Mouse (Mus musculus) layer of hippocampus, adult 9-10 months (tissue): Measurements from ENCODE around the gene Gdpgp1.

Source experiments
- DNase-seq: peaks from one replicate; pipeline ENCODE4 v3.0.0; 2022; ENCODE audit warnings: low spot score

The Gdpgp1 gene

DNA sequence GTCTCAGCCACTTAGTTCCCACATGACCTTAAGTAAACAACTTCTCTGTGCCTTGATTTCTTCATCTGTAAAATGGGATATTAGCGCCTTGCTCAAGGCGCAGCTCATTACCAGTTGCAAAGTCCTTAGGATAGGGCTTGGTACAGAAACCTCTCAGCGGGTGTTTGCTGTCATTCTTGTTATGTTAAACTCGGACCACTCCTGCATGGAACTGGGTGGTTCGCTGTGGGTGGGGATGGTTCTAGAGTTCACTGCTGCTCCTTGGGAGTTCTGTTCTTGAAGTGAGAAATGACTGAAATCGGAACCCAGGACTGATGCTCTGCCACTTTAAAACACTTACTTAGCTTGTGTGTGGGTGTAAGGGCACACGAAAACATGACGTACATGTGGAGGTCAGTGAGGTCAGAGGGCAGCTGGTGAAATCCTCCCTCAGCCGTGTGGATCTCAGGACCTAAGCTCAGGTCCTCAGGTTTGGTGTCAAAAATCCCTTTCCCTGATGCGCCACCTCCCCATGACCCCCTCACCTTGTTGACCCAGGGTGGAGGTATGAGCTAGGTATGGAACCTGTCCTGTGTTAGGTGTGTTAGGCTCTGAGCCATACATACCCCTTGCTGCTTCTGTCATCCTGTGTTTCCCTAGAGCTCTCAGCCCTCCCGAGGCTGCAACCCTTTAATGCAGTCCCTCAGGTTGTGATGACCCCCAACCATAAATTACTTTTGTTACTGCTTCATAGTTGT, 32.6 kb upstream of the Gdpgp1 start:
- DNase-seq, result no peak

DNA sequence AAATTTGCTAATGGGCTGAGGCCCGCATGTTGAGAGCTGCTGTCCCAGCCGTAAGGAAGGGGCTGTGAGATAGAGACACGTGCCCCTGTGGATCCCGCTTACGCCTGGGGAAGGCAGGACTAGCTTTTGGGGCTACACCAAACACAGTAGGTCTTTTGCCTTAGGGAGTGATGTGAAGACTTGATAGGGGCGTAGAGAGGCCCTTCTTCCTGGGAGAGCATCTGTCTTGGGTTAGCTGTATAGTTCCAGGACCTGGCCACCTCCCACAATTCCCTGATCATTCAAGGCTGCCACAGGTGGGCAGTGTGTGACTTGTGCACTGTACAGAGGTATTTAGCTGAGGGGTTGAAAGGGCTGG, 32.1 kb upstream of the Gdpgp1 start:
- DNase-seq, result no peak

DNA sequence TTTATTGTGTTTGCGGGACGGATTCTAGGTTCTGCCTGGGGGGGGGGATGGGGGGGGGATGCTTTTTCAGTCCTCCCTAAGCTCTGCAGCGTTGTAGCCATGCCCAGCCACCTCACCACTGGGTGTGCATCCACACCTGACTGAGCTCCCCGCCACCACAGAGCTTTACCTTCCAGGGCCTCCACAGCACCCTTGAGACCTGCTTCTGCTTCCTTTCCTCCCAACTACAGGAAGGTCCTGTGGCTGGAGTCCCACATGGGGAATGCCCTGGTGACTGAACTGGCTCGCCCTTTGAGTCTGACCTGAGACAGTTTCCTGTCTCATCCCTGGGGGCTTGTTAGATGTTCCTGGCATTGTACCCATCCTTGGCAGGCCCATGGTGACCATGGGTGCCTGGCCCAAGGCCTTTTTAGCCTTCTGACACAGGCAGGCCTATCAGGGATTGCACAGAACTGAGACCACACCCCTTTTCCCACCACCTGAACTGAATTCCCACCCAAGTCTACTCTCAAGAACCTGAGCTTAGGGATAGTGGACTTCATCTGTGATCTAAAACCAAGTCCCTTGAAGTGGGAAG, 31.6 kb upstream of the Gdpgp1 start:
- no peak for DNase-seq

DNA sequence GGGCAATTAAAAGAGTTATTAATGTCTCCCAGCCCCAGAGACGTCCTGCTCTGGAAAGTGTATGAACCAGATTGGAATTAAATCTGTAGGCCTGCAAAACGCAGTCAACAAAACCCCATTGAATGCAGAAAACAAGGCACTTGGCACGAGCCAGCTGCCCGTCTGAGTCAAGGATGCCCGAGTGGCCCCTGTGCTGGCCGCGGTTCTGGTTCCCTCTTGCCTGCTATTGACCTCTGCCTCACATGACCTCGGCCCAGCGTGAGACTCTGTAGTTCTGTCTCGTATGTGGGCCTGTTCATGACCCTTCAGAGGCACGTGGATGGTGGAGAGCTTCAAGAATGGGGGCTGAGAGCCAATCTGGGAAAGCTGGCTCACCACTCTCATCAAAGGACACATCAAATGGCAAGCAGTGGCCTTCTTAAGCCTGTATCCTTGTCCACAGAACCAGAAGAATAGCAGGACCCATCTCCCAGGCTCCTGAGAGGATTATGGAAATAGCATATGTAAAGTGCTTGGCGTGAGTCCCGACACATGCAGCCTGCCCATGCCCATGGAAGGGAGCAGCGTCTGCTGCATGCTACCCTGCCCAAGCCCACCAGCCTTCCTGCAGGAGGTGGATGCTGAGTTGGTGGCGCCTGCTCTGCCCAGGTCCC, 30.7 kb upstream of the Gdpgp1 start:
- DNase-seq, result no peak

DNA sequence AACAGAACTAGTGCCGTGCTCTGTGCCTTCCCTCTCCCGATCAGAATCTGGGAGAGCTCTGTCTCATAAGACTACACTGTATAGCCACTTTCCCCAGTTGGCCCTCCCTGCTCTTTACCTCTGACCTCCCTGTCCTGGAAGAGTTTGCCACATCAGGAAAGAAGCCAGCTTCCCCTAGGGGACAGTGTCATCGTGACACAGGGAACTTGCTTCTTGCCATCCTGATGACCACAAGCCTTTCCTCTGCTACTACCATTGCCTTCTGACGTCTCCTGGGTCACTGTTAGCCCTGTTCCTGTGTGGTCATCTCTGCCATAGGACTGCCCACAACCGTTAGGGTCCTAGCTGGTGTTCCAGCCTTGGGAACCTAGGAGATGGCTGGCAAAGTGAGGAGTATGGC, 29.7 kb upstream of the Gdpgp1 start:
- DNase-seq, result no peak

DNA sequence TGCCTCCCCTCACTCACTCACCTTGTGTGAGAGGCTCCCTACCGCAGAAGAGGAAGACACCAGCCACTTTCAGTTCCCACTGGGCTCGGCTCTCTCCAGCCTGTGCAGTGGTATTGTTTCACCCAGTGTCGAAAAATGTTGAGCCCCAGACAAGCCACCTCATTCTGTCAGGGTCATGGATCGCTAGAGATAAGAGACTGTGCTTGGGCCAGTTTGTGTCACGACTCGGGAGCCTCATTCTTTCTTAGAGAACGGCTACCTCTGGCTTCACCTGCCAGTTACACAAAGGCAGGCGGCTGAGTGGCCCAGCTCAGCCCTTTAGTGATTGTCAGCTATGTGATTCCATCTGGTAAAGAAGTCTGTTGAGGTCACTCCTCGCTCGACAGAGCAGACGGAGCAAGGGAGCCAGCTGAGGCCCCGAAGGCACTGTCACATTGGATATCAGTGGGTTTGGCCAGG, 29.0 kb upstream of the Gdpgp1 start:
- DNase-seq, result no peak

DNA sequence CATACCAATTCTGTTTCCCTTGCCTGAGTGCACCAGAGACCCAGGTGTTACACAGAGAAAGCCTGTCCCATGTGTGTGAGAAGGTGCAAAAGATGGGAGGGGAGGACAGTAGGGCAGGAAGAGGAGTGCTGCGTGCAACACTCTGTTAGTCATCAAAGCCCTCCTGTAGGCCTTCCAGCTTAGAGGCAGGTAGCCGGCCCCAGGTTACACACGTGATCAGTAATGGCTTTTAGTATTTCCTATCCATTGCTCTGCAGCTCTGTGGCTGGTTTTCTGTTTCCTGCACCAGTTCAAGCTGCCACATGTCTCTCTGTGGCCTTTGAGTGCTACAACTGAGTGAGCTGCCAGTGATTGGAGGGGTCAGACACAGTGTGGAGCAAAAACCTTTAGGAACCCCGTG, 28.3 kb upstream of the Gdpgp1 start:
- DNase-seq, result no peak

DNA sequence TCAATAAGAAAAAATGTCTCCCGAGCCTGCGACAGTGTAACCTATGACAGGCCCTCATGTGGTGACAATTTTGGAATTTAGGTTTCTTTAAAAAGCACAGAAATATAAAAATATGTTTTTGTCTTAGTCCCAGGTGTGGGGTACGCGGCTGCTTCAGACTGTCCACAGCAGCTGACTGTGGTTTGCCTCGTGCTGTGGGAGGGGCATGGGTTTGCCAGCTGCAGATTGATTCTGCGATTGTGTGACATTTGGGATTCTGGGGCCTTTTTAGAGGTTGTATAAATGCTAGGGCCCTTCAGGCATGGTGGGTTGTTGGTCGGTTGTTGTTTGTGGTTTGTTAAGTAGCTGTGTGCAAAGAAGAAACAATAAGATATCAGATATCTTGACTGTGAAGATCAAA, 27.7 kb upstream of the Gdpgp1 start:
- no peak for DNase-seq

DNA sequence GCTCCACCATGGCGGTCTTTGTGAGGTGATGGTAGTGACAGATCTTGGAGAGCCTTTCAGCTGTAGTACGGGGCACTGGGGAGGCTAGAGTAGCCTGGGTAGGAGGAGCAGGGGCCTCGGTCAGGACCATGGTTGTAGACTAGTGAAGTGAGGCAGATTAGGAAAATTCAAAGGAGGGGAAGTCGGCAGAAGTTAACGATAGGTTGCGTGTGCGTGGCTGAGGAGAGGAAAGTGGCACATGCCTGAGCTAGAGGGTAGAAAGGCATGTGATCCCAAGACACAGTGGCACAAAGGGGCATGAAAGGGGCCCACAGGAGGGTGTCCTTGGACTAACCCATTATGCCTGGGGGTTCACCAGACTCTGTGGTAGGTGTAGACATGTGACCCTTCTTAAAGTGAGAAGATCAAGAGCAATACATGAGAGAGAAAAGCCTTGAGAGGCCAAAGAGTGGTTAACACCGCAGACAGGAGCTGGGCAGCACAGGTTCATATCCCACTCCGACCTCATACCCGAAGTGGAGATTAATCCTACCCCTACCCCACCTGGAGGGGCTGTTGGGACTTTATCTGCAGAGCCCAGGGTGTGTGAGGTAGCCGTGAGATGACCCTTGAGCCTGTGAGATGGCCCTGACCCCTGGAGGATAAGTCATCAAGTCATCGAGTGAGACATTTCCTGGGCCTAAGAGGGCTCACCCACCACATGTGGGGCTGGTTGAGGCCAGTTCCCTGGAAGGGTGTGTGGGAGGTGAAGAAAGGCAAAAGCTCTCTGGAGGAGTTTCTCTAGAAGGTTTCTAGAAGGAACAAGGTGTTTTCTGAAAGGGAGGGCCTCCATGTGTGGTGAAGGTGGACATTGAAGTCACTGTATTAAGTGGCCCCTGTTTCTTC, 26.7 kb upstream of the Gdpgp1 start:
- no peak for DNase-seq

DNA sequence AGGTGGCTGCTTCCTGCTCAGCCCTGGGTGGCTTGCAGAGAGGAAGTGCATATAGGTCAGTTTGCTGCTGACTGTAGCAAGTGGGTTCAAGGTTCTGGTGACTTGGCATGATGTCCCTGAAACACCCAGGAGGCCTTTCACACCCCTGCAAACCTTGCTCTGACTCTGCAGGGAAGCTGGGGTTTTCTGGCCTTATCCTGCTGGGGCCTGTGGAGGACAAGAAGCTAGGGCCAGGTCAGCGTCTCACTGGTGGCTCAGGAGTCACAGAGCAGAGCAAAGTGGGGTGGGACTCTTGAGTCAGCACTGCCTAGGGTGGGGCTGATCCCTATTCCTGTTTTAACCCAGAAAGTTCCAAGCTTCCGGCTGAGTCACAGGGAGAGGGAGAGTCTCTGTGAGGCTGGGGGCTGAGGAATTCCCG, 25.3 kb upstream of the Gdpgp1 start:
- no peak for DNase-seq

DNA sequence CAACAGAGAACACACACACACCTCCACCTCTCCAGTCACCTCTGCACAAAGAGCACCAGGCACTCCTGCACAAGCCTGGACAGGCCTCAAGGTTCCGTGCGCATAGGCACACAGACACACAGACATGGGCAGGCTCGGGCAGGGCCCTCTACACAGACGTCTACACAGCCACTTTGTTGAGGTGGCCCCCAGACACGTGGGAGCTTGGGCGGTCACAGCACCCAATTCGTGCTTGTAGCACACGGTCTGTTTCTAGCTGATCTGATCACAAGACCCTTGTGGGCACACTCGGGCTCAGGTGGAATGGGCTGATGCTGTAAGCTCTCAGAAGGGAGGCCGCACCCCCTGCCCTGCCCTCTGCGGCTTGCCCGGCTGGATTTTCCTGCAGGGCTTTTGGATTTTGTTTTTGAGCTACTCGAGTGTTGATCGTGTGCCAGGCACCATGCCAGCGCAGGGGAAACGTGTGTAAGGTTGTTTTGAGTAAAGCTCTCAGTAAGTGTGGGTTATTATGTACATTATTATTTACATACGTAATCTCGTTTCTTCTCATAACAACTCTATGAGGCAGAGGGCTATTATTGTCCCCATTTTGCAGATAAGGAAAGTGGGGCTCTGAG, 24.5 kb upstream of the Gdpgp1 start:
- DNase-seq, result no peak

DNA sequence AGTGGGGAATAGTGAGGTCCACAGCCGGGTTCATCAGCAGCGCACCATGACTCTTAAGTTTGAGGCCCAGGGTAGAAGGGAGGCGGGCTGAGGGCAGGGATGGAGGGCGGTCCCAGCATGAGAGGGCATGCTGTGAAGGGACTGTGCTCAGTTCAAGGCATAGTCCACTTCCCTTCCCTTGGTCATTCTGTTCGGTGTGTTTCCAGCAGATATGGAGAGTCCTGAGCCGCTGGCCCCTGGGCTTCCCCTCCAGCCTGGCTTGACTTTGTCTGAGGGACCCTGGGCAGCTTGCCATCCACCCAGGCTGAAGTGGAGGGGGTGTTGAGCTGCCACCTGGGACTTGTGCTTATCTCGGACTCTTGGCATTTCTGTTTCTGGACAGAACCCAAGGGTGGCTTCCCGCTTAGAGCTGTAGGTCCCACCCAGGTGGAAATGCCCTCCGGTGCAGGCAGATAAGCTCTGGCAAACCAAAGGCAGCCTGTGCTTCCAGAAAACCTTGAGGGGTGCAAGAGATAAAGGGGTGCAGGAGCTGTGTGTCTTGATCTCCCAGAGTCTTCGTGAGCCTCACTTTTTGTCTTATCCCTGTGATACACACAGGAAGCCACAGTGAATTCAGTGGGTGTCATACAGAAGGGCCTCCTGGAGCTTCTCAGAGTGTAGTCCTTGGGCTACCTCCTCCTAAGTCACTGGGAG, 23.8 kb upstream of the Gdpgp1 start:
- no peak for DNase-seq

DNA sequence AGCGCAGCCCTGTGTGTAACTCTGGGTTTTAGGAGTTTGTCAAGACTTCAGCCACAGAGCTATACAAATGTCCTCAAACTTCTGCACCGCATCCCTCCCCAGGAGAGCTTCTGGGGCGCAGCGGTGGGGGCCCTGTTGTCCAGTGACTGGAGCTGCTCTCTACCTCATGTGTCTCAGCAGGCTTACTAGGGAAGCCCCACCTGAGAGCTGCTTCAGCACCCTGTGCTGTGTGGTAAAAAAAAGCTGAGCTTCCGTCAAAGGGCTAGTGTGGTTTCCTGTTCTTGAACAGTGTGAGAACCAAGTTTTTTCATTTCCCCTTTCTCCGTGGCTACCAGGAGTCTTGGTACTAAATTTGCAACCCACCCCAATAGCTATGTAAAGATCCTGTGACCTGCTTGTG, 23.0 kb upstream of the Gdpgp1 start:
- DNase-seq, result no peak

DNA sequence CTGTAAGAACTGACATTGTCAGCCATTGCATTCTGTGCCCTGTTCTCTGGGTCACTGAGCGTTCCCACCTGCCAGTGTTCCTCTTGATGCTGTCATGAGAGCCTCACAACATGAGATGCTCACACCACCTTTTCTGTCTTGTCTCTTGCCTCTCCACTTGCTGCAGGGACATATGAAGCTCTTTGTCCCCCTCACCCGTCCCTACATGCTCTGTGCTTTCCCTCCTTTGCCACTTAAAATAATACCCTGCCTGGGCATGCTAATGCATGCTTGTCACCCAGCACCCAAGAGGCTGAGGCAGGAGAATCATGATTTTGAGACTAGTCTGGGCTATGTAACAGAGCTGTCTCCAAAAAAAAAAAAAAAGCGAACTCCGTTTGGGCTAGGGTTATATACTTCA, 21.7 kb upstream of the Gdpgp1 start:
- no peak for DNase-seq

DNA sequence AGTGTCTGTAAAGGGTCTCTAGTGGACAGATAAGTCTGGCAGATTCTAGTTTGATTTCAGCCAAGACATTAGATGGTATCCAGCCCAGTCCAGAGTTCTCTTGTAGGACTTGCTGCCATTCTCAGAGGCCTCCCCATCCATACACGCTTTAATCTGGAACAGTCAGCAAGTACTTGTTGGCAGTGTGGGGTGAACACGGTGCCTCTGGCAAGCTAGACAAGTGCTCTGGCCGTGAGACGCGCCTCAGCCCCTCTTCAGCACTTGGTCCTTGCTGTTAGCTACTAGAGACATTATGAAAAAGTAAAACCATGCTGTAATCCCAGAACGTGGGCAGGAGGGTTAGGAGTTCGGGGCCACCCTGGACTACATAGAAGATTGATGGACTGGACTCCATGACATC, 19.1 kb upstream of the Gdpgp1 start:
- no peak for DNase-seq

DNA sequence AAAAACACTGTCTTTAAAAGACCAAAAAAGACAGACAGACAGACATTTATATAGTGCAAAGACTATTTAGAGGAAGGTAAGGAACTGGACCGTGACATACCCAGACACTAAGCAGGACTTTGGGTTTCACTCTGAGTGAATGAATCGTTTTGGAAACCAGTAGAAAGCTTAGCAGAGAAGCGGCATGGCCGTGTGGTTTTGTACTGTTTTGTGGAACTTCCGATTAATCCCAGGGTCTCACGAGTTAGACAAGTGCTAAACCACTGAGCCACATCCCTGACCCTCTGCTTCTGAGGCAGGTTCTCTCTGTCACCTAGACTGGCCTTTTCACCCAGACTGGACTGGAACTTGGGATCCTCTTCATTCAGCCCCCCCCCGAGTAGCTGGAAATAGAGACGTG, 18.2 kb upstream of the Gdpgp1 start:
- DNase-seq, result no peak

DNA sequence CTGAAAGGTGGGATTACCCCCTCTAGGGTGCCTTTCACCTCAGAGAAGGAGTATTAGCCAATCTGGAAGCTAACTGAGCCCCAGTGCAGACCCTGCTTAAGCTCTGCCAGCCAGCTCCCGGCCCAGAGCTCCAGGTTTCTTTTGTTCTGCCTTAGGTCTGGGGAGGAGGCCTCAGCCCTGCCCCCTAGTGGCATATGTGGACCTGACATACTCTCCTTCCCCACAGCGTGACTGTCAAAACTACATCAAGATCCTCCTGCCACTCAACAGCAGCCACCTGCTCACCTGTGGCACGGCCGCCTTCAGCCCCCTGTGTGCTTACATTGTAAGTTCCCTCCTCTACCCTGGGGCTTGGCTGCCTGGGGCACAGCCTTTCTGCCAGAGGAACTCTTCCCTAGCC, 17.3 kb upstream of the Gdpgp1 start:
- DNase-seq, result peak; percentile 62

DNA sequence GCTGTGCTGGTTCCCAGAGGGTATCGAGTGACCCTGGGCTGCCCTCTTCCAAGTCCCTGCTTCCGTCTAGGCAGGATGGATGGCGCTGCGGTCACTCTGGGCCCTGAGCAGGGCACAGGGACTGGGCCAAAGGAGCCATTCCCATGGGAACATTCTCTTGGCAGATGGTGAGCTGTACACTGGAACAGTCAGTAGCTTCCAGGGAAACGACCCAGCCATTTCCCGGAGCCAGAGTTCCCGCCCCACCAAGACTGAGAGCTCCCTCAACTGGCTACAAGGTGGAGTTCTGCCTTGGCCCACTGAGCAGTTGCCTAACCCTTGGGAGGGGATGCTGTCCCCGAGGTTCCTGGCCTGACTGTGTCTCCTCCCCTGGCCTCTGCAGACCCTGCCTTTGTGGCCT, 16.1 kb upstream of the Gdpgp1 start:
- DNase-seq, result no peak

DNA sequence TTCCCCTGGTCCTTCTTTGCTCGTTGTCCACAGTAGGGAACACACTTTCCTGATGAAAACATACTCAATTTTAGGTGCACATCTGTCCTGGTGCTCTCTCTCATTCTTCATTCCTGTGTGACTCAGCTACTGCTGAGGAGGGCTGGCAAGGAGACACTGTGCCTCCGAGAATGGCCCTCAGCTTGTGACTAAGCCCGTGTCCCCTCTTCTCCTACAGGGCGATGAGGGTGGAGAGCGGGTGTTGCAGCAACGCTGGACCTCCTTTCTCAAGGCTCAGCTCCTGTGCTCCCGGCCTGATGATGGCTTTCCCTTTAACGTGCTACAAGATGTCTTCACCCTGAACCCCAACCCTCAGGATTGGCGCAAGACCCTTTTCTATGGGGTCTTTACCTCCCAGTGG, 14.0 kb upstream of the Gdpgp1 start:
- no peak for DNase-seq

DNA sequence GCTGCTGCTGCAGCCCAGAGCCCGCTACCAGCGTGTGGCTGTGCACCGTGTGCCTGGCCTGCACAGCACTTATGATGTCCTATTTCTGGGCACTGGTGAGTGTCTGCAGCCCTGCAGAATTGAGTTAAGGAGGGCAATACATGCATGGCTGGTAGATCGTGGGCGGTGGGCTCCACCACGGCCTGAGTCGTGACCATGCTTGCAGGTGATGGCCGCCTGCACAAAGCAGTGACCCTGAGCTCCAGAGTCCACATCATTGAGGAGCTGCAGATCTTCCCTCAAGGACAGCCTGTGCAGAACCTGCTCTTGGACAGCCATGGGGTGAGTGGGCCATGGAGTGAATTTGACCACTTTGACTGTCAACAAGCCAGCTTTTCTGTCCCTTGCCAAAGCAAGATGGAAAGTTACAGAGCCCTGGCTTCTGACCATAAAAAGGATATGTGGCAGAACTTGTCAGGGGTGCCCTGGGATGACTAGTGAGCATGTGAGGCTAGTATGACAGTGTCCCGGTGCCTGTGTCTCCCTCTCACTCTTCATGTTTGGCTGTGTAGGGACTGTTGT, 12.3 kb upstream of the Gdpgp1 start:
- no peak for DNase-seq

DNA sequence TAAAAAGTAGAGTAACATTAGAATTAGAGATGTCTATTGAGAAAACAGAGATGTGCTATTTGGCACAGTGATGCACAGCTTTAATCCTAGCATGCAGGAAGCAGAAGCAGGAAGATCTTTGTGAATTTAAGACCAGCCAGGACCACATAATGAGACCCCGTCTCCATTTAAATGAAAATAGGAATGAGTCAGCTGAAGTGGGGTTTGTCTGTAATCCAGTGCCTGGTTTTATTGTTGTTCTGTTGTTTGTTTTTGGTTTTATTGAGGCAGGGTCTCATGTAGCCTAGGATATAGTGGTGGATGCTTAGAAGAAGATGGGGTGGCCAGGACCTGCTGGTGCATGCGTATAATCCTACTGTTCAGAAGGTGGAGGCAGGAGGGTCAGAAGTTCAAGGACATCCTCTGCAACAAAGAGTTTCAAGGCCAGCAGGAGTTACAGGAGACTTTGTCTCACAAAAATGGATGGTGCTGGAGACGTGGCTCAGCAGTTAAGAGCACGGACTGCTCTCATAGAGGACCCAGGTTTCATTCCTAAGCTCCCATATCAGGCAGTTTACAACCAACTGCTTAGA, 11.4 kb upstream of the Gdpgp1 start:
- no peak for DNase-seq
